Mouse (Mus musculus) C2C12 (cell line): ENCODE results near the gene Frmd4a.

Experiments
- CTCF ChIP-seq: IDR thresholded peaks from one replicate; pipeline ENCODE4 v1.5.1; 2011; ENCODE audit not compliant: control insufficient read depth, insufficient read depth, insufficient read length
- MYOD1 ChIP-seq: IDR thresholded peaks from one replicate; pipeline ENCODE4 v1.6.1; 2011; ENCODE audit warnings: low read depth; ENCODE audit not compliant: control insufficient read depth, insufficient read length
- MYOG ChIP-seq: IDR thresholded peaks from one replicate; pipeline ENCODE4 v1.6.1; 2011; ENCODE audit not compliant: control insufficient read depth, insufficient read length; ENCODE audit errors: extremely low read depth

DNA sequence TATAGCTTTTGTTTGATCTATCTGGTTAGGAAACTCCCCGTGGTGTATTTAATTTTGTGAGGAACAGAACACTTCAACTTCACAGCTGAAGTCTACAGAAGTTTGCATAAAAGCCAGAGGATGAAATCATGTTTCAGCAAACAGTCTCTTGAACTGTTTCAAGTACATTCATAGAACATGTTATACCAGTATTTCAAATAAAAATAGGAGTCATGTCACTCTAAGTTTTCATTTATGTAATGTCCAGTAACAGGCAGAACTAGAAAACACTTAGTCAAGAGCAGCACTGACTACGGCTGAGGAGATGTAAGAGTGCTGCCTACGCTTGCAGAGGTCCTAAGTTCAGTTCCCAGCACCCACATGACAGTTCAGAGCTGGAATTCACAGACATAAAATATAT is 609.4 kb downstream of the Frmd4a start:
- no peak for TF ChIP-seq CTCF
- no peak for TF ChIP-seq MYOG
- TF ChIP-seq MYOD1, result no peak
